Mouse (Mus musculus) stomach, postnatal 0 days (tissue): ENCODE results near the gene Prcp. TPM values are rescaled to one million over a fixed set of nuclear protein-coding genes. Genes with fewer than 3 reads are reported as not detected.
"Not testable (repeated sequence)": the region's sequence is repeated elsewhere in the genome, so short reads cannot be mapped to it uniquely, and the experiment has no call there.

Experiments used
- ATAC-seq: fragments of 200-750 bp; cut with Nextera tagmentation; 2 replicates; pipeline ENCODE4 v1.8.0; 2017; ENCODE audit not compliant: low FRiP score, low TSS enrichment
- DNase-seq: peaks from one replicate; pipeline ENCODE4 v3.0.0-alpha.2; 2016; ENCODE audit warnings: low spot score
- H3K27ac ChIP-seq: fragments of 300-500 bp; sonication (generic); replicated peaks from 2 replicates; pipeline ENCODE4 v1.5.1; 2014; ENCODE audit warnings: mild to moderate bottlenecking, control low read depth
- H3K27me3 ChIP-seq: fragments of 300-500 bp; sonication (generic); 2 replicates; pipeline ENCODE4 v1.6.1; 2014; ENCODE audit warnings: low read length; ENCODE audit not compliant: control insufficient read depth, insufficient read depth
- H3K36me3 ChIP-seq: fragments of 300-500 bp; sonication (generic); 2 replicates; pipeline ENCODE4 v1.6.1; 2014; ENCODE audit warnings: low read length, mixed read lengths; ENCODE audit not compliant: control insufficient read depth, insufficient read depth
- H3K4me1 ChIP-seq: fragments of 300-500 bp; sonication (generic); replicated peaks from 2 replicates; pipeline ENCODE4 v1.6.1; 2014; ENCODE audit warnings: antibody characterized with exemption; ENCODE audit not compliant: control insufficient read depth, insufficient read depth
- H3K4me2 ChIP-seq: fragments of 300-500 bp; sonication (generic); replicated peaks from 2 replicates; pipeline ENCODE4 v1.6.1; 2014; ENCODE audit warnings: low read depth, mild to moderate bottlenecking, control low read depth, moderate library complexity
- H3K4me3 ChIP-seq: fragments of 300-500 bp; sonication (generic); 2 replicates; pipeline ENCODE4 v1.5.1; 2014; ENCODE audit warnings: low read depth, low read length, control low read depth
- H3K9ac ChIP-seq: fragments of 300-500 bp; sonication (generic); 2 replicates; pipeline ENCODE4 v1.6.1; 2014; ENCODE audit warnings: mild to moderate bottlenecking, low read length, control low read depth, mixed read lengths
- H3K9me3 ChIP-seq: fragments of 300-500 bp; sonication (generic); 2 replicates; pipeline ENCODE4 v1.6.1; 2016; ENCODE audit warnings: low read length; ENCODE audit not compliant: control insufficient read depth
- CTCF ChIP-seq: IDR thresholded peaks from 2 replicates; pipeline ENCODE4 v1.5.1; 2016; ENCODE audit warnings: antibody characterized with exemption, low read depth, mild to moderate bottlenecking, moderate library complexity
- EP300 ChIP-seq: optimal IDR thresholded peaks from 2 replicates; pipeline ENCODE3; 2016; ENCODE audit warnings: antibody characterized with exemption
- WGBS: fragments of 180-500 bp; shearing (Covaris S2); extraction: QIAGEN DNeasy Blood & Tissue Kit; methylation state at CpG from one replicate; pipeline ENCODE4 v1.1.7; 2014; 5-methylcytosine and 5-hydroxymethylcytosine counted together
- polyA plus RNA-seq: library from polyadenylated mRNA; unstranded; fragments of >200 nt; fragmentation: Nextera tagmentation; extraction: Ambion mirVana; gene quantifications from 2 replicates; pipeline ENCODE4 v1.2.1, GENCODE M21; 2015

Prcp gene
- polyA plus RNA-seq, 1 experiment from 2014 or later: 14.7 TPM

DNA sequence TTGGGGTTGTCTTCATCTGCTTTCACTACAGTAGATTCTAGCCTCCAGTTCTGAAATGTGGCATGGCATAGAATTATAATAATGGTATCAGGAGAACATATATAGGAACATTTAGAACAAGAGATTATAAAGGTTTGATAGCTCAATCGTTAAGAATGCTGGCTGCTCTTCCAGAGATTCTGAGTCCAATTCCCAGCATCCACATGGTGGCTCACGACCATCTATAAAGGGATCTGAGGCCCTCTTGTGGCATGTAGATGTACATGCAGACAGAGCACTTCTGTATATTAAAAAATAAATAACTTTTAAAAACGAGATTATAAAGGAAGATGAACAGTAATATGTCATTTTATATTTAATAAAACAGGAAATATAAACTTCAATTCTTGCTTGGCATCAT, 19.2 kb downstream of the Prcp start:
- Histone ChIP-seq H3K27me3 (no peaks in the 10 kb centered on the region), H3K36me3 (no peaks in the 10 kb centered on the region), H3K4me3 (no peak overlapping the region), H3K4me1 (no peaks in the 10 kb centered on the region), H3K4me2 (no peak overlapping the region), H3K27ac (no peak overlapping the region), H3K9me3 (no peaks in the 10 kb centered on the region), H3K9ac (no peak overlapping the region)
- ATAC-seq (no peak), DNase-seq (no peak)
- TF ChIP-seq CTCF: peak; percentile 64
- TF ChIP-seq EP300: no peak
- WGBS: 42% methylated on average over 3 of the region's 3 CpGs

DNA sequence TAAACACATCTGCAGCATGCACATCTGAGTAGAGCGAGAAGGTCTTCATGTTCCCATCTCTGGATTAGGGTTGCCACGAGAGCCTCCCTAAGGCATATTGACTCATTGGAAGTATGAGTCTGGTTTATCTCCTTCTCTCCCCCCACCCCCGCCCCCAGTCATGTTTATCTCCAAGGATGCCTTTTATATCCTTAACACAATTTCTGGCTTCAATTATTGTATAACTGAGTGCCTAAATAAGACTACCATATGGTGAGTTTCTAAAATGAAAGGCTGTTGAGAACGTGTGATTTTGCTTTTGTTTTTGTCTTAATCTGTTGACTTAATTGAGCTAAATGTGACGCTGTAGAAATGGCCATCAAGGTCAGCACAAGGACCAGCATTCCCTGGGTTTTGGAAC, 21.8 kb downstream of the Prcp start:
- no peaks in the 10 kb centered on the region for H3K27me3 ChIP-seq

DNA sequence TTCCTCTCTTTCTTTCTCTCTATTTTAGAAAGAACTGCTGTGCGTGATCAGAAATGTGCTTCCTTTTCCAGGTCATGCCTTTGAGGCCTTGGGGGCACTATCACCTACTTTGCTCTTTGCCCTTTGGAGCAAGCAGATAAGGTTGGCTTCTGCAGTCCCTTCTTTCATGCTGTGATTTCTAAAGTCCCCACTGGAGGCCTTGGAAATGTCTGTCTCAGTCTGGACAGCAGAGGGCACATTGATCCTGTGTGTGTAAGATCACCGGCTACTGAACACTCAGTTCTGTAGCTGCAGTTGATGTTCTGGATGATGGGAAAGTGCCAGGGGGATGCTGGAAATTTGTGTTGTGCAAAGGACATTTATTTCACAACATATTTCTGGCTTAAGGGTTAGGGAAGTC, 22.8 kb downstream of the Prcp start:
- Histone ChIP-seq H3K4me3 (no peak overlapping the region), H3K36me3 (no peaks in the 10 kb centered on the region), H3K27ac (no peak overlapping the region), H3K4me1 (no peaks in the 10 kb centered on the region), H3K9ac (no peak overlapping the region), H3K4me2 (no peak overlapping the region), H3K9me3 (no peaks in the 10 kb centered on the region), H3K27me3 (no peaks in the 10 kb centered on the region)
- WGBS: 51% methylated on average over 2 of the region's 2 CpGs
- ATAC-seq (no peak), DNase-seq (peak; percentile 24)
- TF ChIP-seq CTCF (peak; percentile 75), EP300 (no peak)

More for the DNA sequence above, 21.8 kb downstream of the Prcp start:
- DNase-seq: no peak
- ATAC-seq: no peak
- Histone ChIP-seq H3K4me2 (no peak overlapping the region), H3K4me1 (no peaks in the 10 kb centered on the region), H3K36me3 (no peaks in the 10 kb centered on the region), H3K4me3 (no peak overlapping the region), H3K27ac (no peak overlapping the region), H3K9me3 (no peaks in the 10 kb centered on the region), H3K9ac (no peak overlapping the region)
- TF ChIP-seq EP300 (no peak), CTCF (no peak)
- 62% methylated on average over 5 of the region's 5 CpGs for WGBS

DNA sequence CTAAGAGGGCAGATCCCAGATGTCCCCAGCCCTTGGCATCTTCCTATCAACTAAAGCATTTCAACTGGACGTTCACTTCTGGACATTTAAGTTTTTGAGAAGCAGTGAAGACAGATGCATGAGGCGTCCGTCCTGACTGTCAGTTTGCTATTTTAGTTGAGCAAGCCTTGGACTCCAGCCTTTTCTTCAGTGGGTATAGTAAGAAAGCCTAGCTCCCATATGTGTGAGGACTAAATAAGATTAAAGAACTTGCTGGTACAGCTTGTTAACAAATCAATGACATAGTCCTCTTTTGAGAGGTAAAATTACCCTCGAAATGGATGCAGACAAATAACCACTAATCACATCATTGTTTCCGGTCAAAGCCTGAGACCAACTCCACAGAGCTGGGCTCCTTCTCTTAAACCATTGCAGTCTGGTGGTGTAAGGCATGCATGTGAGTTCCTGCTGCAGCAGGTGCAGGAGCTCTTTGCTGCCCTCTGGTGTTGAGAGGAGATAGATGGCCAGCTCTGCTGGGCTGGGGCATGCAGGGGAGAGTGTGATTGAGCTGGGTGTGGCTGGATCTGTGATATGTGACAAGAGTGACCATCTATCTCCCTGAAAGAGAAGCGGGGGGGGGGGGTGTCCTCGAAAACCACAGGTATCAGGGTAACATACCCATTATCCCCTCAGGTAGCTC, 29.2 kb downstream of the Prcp start:
- Histone ChIP-seq H3K27me3 (no peaks in the 10 kb centered on the region), H3K4me3 (no peak overlapping the region), H3K4me2 (no peak overlapping the region), H3K36me3 (no peaks in the 10 kb centered on the region), H3K27ac (no peak overlapping the region), H3K4me1 (no peaks in the 10 kb centered on the region), H3K9ac (no peak overlapping the region), H3K9me3 (no peaks in the 10 kb centered on the region)
- TF ChIP-seq CTCF (peak; percentile 91), EP300 (no peak)
- 43% methylated on average over 7 of the region's 7 CpGs for WGBS
- peak; percentile 89 for ATAC-seq
- DNase-seq: peak; percentile 83

DNA sequence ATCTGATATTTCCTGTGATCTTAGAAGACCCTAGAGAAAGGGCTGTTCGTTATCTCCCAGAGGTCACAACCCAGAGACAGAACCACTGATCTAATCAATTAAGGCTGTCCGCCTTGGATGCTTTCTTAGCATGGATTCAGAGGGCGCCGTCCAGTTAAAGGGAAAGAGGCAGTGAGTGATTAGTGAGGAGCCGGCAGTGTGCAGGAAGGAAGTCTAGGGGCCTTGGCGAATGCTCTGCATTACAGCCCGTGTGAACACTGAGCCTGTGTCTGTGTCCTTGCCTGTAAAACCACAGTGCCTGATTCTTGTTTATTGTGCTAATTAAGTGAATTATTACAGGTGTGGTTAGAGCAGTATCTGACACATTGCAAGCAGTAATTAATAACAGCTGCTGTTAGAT, 30.0 kb downstream of the Prcp start:
- DNase-seq, H3K9ac ChIP-seq, H3K4me2 ChIP-seq, ATAC-seq, H3K4me3 ChIP-seq, H3K27me3 ChIP-seq, H3K4me1 ChIP-seq, H3K27ac ChIP-seq, H3K9me3 ChIP-seq, H3K36me3 ChIP-seq: not testable (repeated sequence)
- 50% methylated on average over 7 of the region's 7 CpGs for WGBS

DNA sequence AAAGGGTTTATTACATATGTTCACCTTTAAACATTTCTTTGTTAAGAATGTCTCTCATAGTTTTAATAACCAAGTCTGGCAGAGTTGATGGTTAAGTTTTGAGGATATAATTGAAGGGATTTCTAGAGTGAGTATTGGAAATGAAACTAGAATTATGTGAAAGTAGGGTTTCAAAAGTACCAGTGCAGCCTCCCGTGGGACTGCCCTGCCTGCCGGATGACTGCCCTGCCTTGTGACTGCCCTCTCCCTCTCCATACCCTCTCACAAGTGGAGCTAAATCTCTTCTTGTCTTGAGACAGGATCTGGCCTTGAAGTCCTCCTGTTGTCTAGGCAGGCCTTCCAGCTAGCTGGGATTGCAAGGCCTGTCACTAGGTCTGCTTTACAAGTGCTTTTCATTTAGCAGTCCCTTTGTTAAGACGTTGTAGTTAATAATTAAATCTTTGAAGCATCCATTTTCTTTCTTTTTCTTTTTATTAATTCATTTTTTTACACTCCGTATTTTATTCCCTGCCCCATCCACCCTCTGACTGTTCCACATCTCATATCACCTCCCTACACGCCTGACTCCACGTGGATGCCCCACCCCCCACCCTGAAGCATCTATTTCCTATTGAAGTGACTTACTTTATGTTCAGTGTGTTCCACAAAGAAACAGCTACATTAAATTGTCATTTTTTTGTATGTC, 46.0 kb downstream of the Prcp start:
- H3K4me3 ChIP-seq: no peak overlapping the region
- H3K27ac ChIP-seq: no peak overlapping the region
- H3K36me3 ChIP-seq: no peaks in the 10 kb centered on the region
- no peak overlapping the region for H3K9ac ChIP-seq
- H3K4me1 ChIP-seq: no peaks in the 10 kb centered on the region
- no peak for TF ChIP-seq EP300
- TF ChIP-seq CTCF: no peak
- 80% methylated on average over 6 of the region's 6 CpGs for WGBS
- H3K9me3 ChIP-seq: no peaks in the 10 kb centered on the region
- no peak overlapping the region for H3K4me2 ChIP-seq
- no peak for ATAC-seq
- H3K27me3 ChIP-seq: no peaks in the 10 kb centered on the region
- DNase-seq: no peak
